Comparison of ENCODE assay signal across 1 mouse cellular context in the genomic region with DNA sequence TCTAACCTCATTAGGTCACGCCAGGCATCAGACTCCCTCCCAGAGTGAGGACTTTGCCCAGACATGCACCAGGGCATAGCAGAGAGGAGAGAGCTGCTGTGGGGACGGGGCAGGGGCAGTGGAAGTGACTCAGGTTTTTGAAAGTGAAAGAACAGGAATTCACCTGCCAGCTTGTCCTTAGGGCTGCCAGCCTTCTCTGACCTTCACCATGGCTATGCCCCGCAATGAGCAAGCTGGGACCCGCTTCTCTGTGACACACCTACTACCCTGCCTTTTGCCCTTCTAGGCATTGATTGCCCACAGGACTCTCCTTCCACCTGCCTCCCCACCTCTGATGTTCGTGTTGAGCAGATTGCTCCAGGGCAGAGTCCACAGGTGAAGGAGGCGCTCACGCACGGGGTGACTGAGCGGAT.
TF ChIP-seq lines count a peak whose summit lies in the region.

No protein-coding gene starts in this region.

TF ChIP-seq in CH12.LX, 34 proteins besides CTCF, POLR2A, EP300 and RAD21:
- peak; percentile 61 for TF ChIP-seq IRF4 (IDR thresholded peaks at IDR 0.05; ENCODE audit: low read depth, low read length)
- TF ChIP-seq PAX5 (IDR thresholded peaks at IDR 0.05; ENCODE audit: low read length): no peak
- no peak for TF ChIP-seq UBTF (IDR thresholded peaks at IDR 0.05; ENCODE audit: low read depth, low read length)
- TF ChIP-seq SIN3A (IDR thresholded peaks at IDR 0.05; ENCODE audit: low read length): 0 out of 2 replicates have a peak, but pooled peaks have one; percentile 25
- TF ChIP-seq ETS1 (conservative IDR thresholded peaks at IDR 0.05; ENCODE audit: low read depth, low read length): peak; percentile 52; the same call in 1 of the 2 replicates
- 0 out of 2 replicates have a peak, but pooled peaks have one; percentile 31 for TF ChIP-seq RCOR1 (conservative IDR thresholded peaks at IDR 0.05; ENCODE audit: low read depth, low read length)
- no peak for TF ChIP-seq USF1 (IDR thresholded peaks at IDR 0.05; ENCODE audit: low read depth, low read length)
- TF ChIP-seq BHLHE40 (IDR thresholded peaks at IDR 0.05; ENCODE audit: low read depth, low read length): peak; percentile 50
- no peak for TF ChIP-seq ZC3H11A (IDR thresholded peaks at IDR 0.05; ENCODE audit: low read depth, low read length)
- no peak for TF ChIP-seq KAT2A (IDR thresholded peaks at IDR 0.05; ENCODE audit: insufficient replicate concordance, low read length)
- TF ChIP-seq MEF2A (IDR thresholded peaks at IDR 0.05; ENCODE audit: borderline replicate concordance, low read depth, low read length): 0 out of 2 replicates have a peak, but pooled peaks have one; percentile 35
- no peak for TF ChIP-seq NELFE (IDR thresholded peaks at IDR 0.05; ENCODE audit: low read depth, low read length)
- no peak for TF ChIP-seq NRF1 (IDR thresholded peaks at IDR 0.05; ENCODE audit: low read depth, low read length)
- peak; percentile 56; the same call in 1 of the 2 replicates for TF ChIP-seq TCF12 (IDR thresholded peaks at IDR 0.05; ENCODE audit: low read depth, low read length)
- TF ChIP-seq GABPA (IDR thresholded peaks at IDR 0.05; ENCODE audit: insufficient replicate concordance, low read depth, low read length): no peak
